Mouse (Mus musculus): ENCODE results near the gene Ubr2.

DNA sequence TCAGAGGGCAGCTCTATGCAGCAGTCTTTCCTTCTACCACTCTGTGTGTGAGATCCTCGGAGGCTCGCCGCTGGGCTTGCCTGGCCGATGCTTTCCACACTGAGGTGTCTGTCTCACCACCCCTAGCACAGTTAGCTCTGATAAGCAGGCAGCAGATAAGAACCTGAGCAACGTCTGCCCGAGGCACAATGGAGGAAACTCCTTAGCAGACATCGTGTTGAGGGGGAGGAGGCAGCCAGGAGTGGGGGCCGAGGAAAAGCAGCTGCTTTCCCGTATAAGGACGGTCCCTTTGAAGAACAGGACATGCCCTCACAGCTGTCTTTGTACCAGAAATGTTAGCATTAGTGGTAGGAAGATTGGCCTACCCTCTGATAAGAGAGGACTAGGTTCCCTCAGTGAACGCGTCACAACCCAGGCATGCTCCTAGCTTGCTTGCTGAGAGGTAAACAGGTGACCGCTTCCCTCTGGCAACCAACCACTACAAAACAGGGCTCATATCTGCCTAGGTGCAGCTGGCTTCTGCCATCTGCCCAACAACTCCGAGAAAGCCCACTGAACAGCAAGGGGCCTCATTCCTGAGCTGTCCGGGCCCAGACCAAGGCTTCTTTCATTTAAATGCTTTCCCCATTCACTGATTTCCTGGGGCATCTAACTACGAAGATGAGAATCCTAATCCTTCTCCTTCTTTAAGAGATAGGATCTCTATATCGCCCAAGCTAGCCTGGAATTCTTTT is 124.3 kb downstream of the Ubr2 start:
- TF ChIP-seq CTCF (conservative IDR thresholded peaks at IDR 0.05; ENCODE audit: insufficient read depth, insufficient read length, low read depth, low read length) = no peak
- no peak for TF ChIP-seq POLR2A (IDR thresholded peaks at IDR 0.05; ENCODE audit: low read depth, low read length)
